Mouse (Mus musculus) MEL (cell line): Measurements from ENCODE around the gene Aak1. TPM values are rescaled to one million over a fixed set of nuclear protein-coding genes. Genes with fewer than 3 reads are reported as not detected.

Experiments
- DNase-seq: peaks from one replicate; pipeline ENCODE4 v3.0.0; 2011; ENCODE audit warnings: low read depth, low spot score
- H3K27ac ChIP-seq: 2 replicates; pipeline ENCODE4 v1.5.1; 2012; ENCODE audit warnings: low read depth, mild to moderate bottlenecking, control low read depth, low read length, moderate library complexity; ENCODE audit not compliant: control insufficient read depth
- H3K27me3 ChIP-seq, 2 experiments: fragments of 150-350 bp in 1 of 2; sonication (generic) in 1 of 2; 2 replicates each; pipeline ENCODE4 v1.6.1; 2012; ENCODE audit warnings: low read length in 2 of 2, mild to moderate bottlenecking in 2 of 2, improper control_type of control experiment in 1 of 2, moderate library complexity in 1 of 2; ENCODE audit not compliant: insufficient read depth in 2 of 2, control insufficient read depth in 1 of 2
- H3K36me3 ChIP-seq, 2 experiments: 2 replicates each; pipeline ENCODE4 v1.6.1; 2012 to 2014; ENCODE audit warnings: low read length in 2 of 2, improper control_type of control experiment in 1 of 2, inconsistent platforms in 1 of 2, mild to moderate bottlenecking in 1 of 2; ENCODE audit not compliant: insufficient read depth in 2 of 2, control insufficient read depth in 1 of 2
- H3K4me1 ChIP-seq, 2 experiments: fragments of 150-350 bp in 1 of 2; sonication (generic) in 1 of 2; 2 replicates each; pipeline ENCODE4 v1.6.1; 2012; ENCODE audit warnings: low read length in 2 of 2, improper control_type of control experiment in 1 of 2, mild to moderate bottlenecking in 1 of 2; ENCODE audit not compliant: insufficient read depth in 2 of 2, control insufficient read depth in 1 of 2
- H3K4me3 ChIP-seq, 2 experiments: fragments of 150-350 bp in 1 of 2; sonication (generic) in 1 of 2; 2 replicates each; pipeline ENCODE4 v1.5.1; 2012; ENCODE audit warnings: low read depth in 2 of 2, low read length in 2 of 2, mild to moderate bottlenecking in 2 of 2, moderate library complexity in 2 of 2, control low read depth in 1 of 2, improper control_type of control experiment in 1 of 2; ENCODE audit not compliant: control insufficient read depth in 1 of 2, insufficient read depth in 1 of 2
- H3K79me2 ChIP-seq: 2 replicates; pipeline ENCODE4 v1.6.1; 2012; ENCODE audit warnings: mild to moderate bottlenecking, low read length, moderate library complexity; ENCODE audit not compliant: control insufficient read depth, poor library complexity, insufficient read depth
- H3K9ac ChIP-seq: 2 replicates; pipeline ENCODE4 v1.6.1; 2012; ENCODE audit warnings: low read depth, mild to moderate bottlenecking, control low read depth, low read length, moderate library complexity; ENCODE audit not compliant: control insufficient read depth, poor library complexity, severe bottlenecking
- H3K9me3 ChIP-seq: fragments of 150-350 bp; sonication (generic); replicated peaks from 2 replicates; pipeline ENCODE4 v1.6.1; 2012; ENCODE audit warnings: mild to moderate bottlenecking, low read length, improper control_type of control experiment, moderate library complexity; ENCODE audit not compliant: insufficient read depth
- BHLHE40 ChIP-seq: IDR thresholded peaks from 2 replicates; pipeline ENCODE4 v1.6.1; 2012; ENCODE audit warnings: low read depth, mild to moderate bottlenecking, inconsistent platforms, low read length, improper control_type of control experiment, borderline replicate concordance
- CHD1 ChIP-seq: IDR thresholded peaks from 2 replicates; pipeline ENCODE4 v1.6.1; 2012; ENCODE audit warnings: low read depth, mild to moderate bottlenecking, inconsistent platforms, low read length, improper control_type of control experiment
- CHD2 ChIP-seq: IDR thresholded peaks from 2 replicates; pipeline ENCODE4 v1.6.1; 2011; ENCODE audit warnings: low read length, improper control_type of control experiment
- CTCF ChIP-seq, 3 experiments: IDR thresholded peaks in 2 of 3; conservative IDR thresholded peaks in 1 of 3; 2 replicates each; pipeline ENCODE4 v1.5.1; 2011 to 2012; ENCODE audit warnings: low read length in 3 of 3, low read depth in 2 of 3, mild to moderate bottlenecking in 2 of 3, improper control_type of control experiment in 1 of 3, inconsistent platforms in 1 of 3, mixed read lengths in 1 of 3, moderate library complexity in 1 of 3; ENCODE audit not compliant: control insufficient read depth in 1 of 3, insufficient read depth in 1 of 3, poor library complexity in 1 of 3, severe bottlenecking in 1 of 3
- E2F4 ChIP-seq: IDR thresholded peaks from 2 replicates; pipeline ENCODE4 v1.6.1; 2011; ENCODE audit warnings: low read depth, low read length, improper control_type of control experiment, borderline replicate concordance
- ELF1 ChIP-seq: IDR thresholded peaks from 2 replicates; pipeline ENCODE4 v1.6.1; 2014; ENCODE audit warnings: low read depth, mild to moderate bottlenecking, inconsistent platforms, low read length, improper control_type of control experiment, moderate library complexity
- EP300 ChIP-seq, 2 experiments: IDR thresholded peaks; 2 replicates each; pipeline ENCODE4 v1.6.1; 2011; ENCODE audit warnings: improper control_type of control experiment in 2 of 2, low read length in 2 of 2, low read depth in 1 of 2, mild to moderate bottlenecking in 1 of 2
- ETS1 ChIP-seq: IDR thresholded peaks from 2 replicates; pipeline ENCODE4 v1.6.1; 2012; ENCODE audit warnings: low read depth, mild to moderate bottlenecking, inconsistent platforms, low read length, improper control_type of control experiment, moderate library complexity
- GABPA ChIP-seq: IDR thresholded peaks from 2 replicates; pipeline ENCODE4 v1.6.1; 2012; ENCODE audit warnings: low read depth, mild to moderate bottlenecking, inconsistent platforms, low read length, improper control_type of control experiment, moderate library complexity
- GATA1 ChIP-seq: IDR thresholded peaks from 2 replicates; pipeline ENCODE4 v1.6.1; 2011; ENCODE audit warnings: low read depth, low read length, improper control_type of control experiment
- HCFC1 ChIP-seq: IDR thresholded peaks from 2 replicates; pipeline ENCODE4 v1.6.1; 2012; ENCODE audit warnings: low read depth, mild to moderate bottlenecking, inconsistent platforms, low read length, improper control_type of control experiment, moderate library complexity
- JUND ChIP-seq: IDR thresholded peaks from 2 replicates; pipeline ENCODE4 v1.6.1; 2011; ENCODE audit warnings: low read depth, mild to moderate bottlenecking, improper control_type of control experiment, low read length
- KAT2A ChIP-seq: conservative IDR thresholded peaks from 2 replicates; pipeline ENCODE4 v1.6.1; 2012; ENCODE audit warnings: low read depth, low read length, improper control_type of control experiment, inconsistent platforms
- MAFK ChIP-seq: IDR thresholded peaks from 2 replicates; pipeline ENCODE4 v1.6.1; 2011; ENCODE audit warnings: low read depth, mild to moderate bottlenecking, low read length, improper control_type of control experiment, borderline replicate concordance
- MAX ChIP-seq: IDR thresholded peaks from 2 replicates; pipeline ENCODE4 v1.6.1; 2011; ENCODE audit warnings: low read length, improper control_type of control experiment
- MAZ ChIP-seq: IDR thresholded peaks from 2 replicates; pipeline ENCODE4 v1.6.1; 2012; ENCODE audit warnings: low read depth, mild to moderate bottlenecking, inconsistent platforms, low read length, improper control_type of control experiment
- MXI1 ChIP-seq: IDR thresholded peaks from 2 replicates; pipeline ENCODE4 v1.6.1; 2011; ENCODE audit warnings: mild to moderate bottlenecking, low read depth, low read length, improper control_type of control experiment
- MYB ChIP-seq: IDR thresholded peaks from 2 replicates; pipeline ENCODE4 v1.6.1; 2011; ENCODE audit warnings: mild to moderate bottlenecking, low read depth, low read length, improper control_type of control experiment
- MYC ChIP-seq: IDR thresholded peaks from 2 replicates; pipeline ENCODE4 v1.6.1; 2011; ENCODE audit warnings: low read depth, mild to moderate bottlenecking, low read length, improper control_type of control experiment, moderate library complexity
- NELFE ChIP-seq: IDR thresholded peaks from 2 replicates; pipeline ENCODE4 v1.6.1; 2011; ENCODE audit warnings: low read depth, low read length, improper control_type of control experiment
- NRF1 ChIP-seq: IDR thresholded peaks from 2 replicates; pipeline ENCODE4 v1.6.1; 2014; ENCODE audit warnings: low read depth, mild to moderate bottlenecking, inconsistent platforms, low read length, improper control_type of control experiment, moderate library complexity; ENCODE audit not compliant: poor library complexity, insufficient read depth, severe bottlenecking
- POLR2A ChIP-seq, 2 experiments: IDR thresholded peaks; 2 replicates each; pipeline ENCODE4 v1.6.1; 2011 to 2012; ENCODE audit warnings: low read length in 2 of 2, mild to moderate bottlenecking in 2 of 2, control low read depth in 1 of 2, improper control_type of control experiment in 1 of 2, low read depth in 1 of 2, moderate library complexity in 1 of 2; ENCODE audit not compliant: control insufficient read depth in 1 of 2, insufficient read depth in 1 of 2, poor library complexity in 1 of 2
- POLR2AphosphoS2 ChIP-seq: IDR thresholded peaks from 2 replicates; pipeline ENCODE4 v1.6.1; 2011; ENCODE audit warnings: low read length, improper control_type of control experiment
- POLR2AphosphoS5 ChIP-seq: IDR thresholded peaks from 2 replicates; pipeline ENCODE4 v1.6.1; 2012; ENCODE audit warnings: low read depth, borderline replicate concordance, mild to moderate bottlenecking, inconsistent platforms, low read length, moderate library complexity, mixed read lengths
- RAD21 ChIP-seq: IDR thresholded peaks from 2 replicates; pipeline ENCODE4 v1.6.1; 2011; ENCODE audit warnings: mild to moderate bottlenecking, low read depth, low read length, improper control_type of control experiment
- RCOR1 ChIP-seq: IDR thresholded peaks from 2 replicates; pipeline ENCODE4 v1.6.1; 2012; ENCODE audit warnings: low read depth, mild to moderate bottlenecking, inconsistent platforms, low read length, improper control_type of control experiment
- SIN3A ChIP-seq: IDR thresholded peaks from 2 replicates; pipeline ENCODE4 v1.6.1; 2012; ENCODE audit warnings: low read length, improper control_type of control experiment, inconsistent platforms
- SMC3 ChIP-seq: IDR thresholded peaks from 2 replicates; pipeline ENCODE4 v1.6.1; 2011; ENCODE audit warnings: low read depth, low read length, improper control_type of control experiment
- TAL1 ChIP-seq: IDR thresholded peaks from 2 replicates; pipeline ENCODE4 v1.6.1; 2012; ENCODE audit warnings: mild to moderate bottlenecking, inconsistent platforms, low read length, moderate library complexity, mixed read lengths
- TBP ChIP-seq: IDR thresholded peaks from 2 replicates; pipeline ENCODE4 v1.8.0; 2011; ENCODE audit warnings: low read depth, low read length, improper control_type of control experiment
- TCF12 ChIP-seq: IDR thresholded peaks from 2 replicates; pipeline ENCODE4 v1.6.1; 2014; ENCODE audit warnings: low read depth, mild to moderate bottlenecking, inconsistent platforms, low read length, improper control_type of control experiment, moderate library complexity
- UBTF ChIP-seq: IDR thresholded peaks from 2 replicates; pipeline ENCODE4 v1.6.1; 2012; ENCODE audit warnings: low read depth, mild to moderate bottlenecking, inconsistent platforms, low read length, improper control_type of control experiment, moderate library complexity, borderline replicate concordance; ENCODE audit not compliant: insufficient read depth
- USF1 ChIP-seq: IDR thresholded peaks from 2 replicates; pipeline ENCODE4 v1.6.1; 2014; ENCODE audit warnings: low read depth, mild to moderate bottlenecking, inconsistent platforms, low read length, improper control_type of control experiment, moderate library complexity
- USF2 ChIP-seq, 2 experiments: IDR thresholded peaks; 2 replicates each; pipeline ENCODE4 v1.6.1; 2011 to 2012; ENCODE audit warnings: improper control_type of control experiment in 2 of 2, low read length in 2 of 2, borderline replicate concordance in 1 of 2, inconsistent platforms in 1 of 2, low read depth in 1 of 2, mild to moderate bottlenecking in 1 of 2; ENCODE audit not compliant: insufficient read depth in 1 of 2
- ZC3H11A ChIP-seq: IDR thresholded peaks from 2 replicates; pipeline ENCODE4 v1.6.1; 2012; ENCODE audit warnings: low read depth, mild to moderate bottlenecking, inconsistent platforms, low read length, improper control_type of control experiment
- ZKSCAN1 ChIP-seq: IDR thresholded peaks from 2 replicates; pipeline ENCODE4 v1.6.1; 2012; ENCODE audit warnings: low read depth, mild to moderate bottlenecking, inconsistent platforms, low read length, improper control_type of control experiment, moderate library complexity
- ZMIZ1 ChIP-seq: IDR thresholded peaks from 2 replicates; pipeline ENCODE4 v1.6.1; 2012; ENCODE audit warnings: low read depth, mild to moderate bottlenecking, inconsistent platforms, low read length, improper control_type of control experiment, moderate library complexity
- ZNF384 ChIP-seq: IDR thresholded peaks from 2 replicates; pipeline ENCODE4 v1.6.1; 2012; ENCODE audit warnings: low read depth, mild to moderate bottlenecking, inconsistent platforms, low read length, improper control_type of control experiment
- polyA plus RNA-seq, 2 experiments: library from polyadenylated mRNA; stranded (reverse) in 1 of 2; unstranded in 1 of 2; fragments of >175 nt in 1 of 2; fragments of >200 nt in 1 of 2; gene quantifications; 2 replicates each; pipeline versions ENCODE4 v1.2.1 to v1.2.4; 2012; ENCODE audit warnings: low replicate concordance in 2 of 2, low read depth in 1 of 2; ENCODE audit not compliant: insufficient read length in 2 of 2, insufficient read depth in 1 of 2, missing spikeins in 1 of 2
- total RNA-seq: library from RNA; depleted of rRNA; stranded (reverse); fragments of 300-350 nt; gene quantifications from 2 replicates; pipeline ENCODE4 v1.2.3, GENCODE M21; 2012

Gene Aak1
- total and polyA plus RNA-seq, 3 experiments, result 6.4 to 353 (median 25.4) TPM

DNA sequence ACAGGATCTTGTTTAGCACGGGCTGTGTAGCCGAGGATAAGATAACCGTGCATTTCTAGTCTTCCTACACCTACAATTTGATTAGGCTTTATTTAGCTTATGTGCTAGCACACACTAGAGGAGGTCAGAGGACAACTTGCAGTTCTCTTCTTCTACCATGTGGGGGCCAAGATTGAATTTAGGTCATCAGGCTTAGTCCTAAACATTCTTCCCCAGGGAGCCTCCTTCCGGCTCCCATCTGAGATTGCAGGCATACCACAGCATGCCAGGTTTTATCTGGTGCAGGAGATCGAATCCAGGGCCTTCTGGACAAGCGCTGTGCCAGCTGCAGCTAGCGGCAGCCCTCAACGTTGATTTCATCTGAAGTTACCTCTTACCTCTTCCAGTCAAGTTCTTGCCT lies 32.7 kb upstream of the Aak1 start:
- Histone ChIP-seq H3K36me3 (no peaks in the 10 kb centered on the region; a peak in 2 of 4 replicates), H3K27ac (no peak overlapping the region), H3K9me3 (no peaks in the 10 kb centered on the region), H3K4me1 (peaks cover 9 to 15% of the 10 kb centered on the region in 2 experiments; a peak in 3 of 4 replicates)
- no peak for TF ChIP-seq JUND
- TF ChIP-seq BHLHE40, result peak; percentile 30; the same call in 1 of the 2 replicates
- TF ChIP-seq EP300 (IDR thresholded peaks at IDR 0.05; ENCODE audit: low read depth in 1 of 2, low read length in 2 of 2), result peak in 1 of 2 experiments; percentile 35; a peak in 2 of 4 replicates
- TF ChIP-seq ZNF384, result no peak
- no peak for TF ChIP-seq CHD2
- no peak for TF ChIP-seq CHD1
- TF ChIP-seq MXI1, result no peak
- no peak for TF ChIP-seq KAT2A
- TF ChIP-seq TAL1, result no peak
- no peak for TF ChIP-seq MYC
- TF ChIP-seq ZMIZ1, result no peak
- peak in 2 of 3 experiments; percentile 76 to 79; a peak in 4 of 6 replicates for TF ChIP-seq CTCF (IDR thresholded peaks at IDR 0.05 in 2 of 3, conservative IDR thresholded peaks at IDR 0.05 in 1 of 3; ENCODE audit: control insufficient read depth in 1 of 3, insufficient read depth in 1 of 3, low read depth in 2 of 3, low read length in 3 of 3, poor library complexity in 1 of 3, severe bottlenecking in 1 of 3)
- TF ChIP-seq MAX, result peak; percentile 41; the same call in 1 of the 2 replicates
- TF ChIP-seq GATA1, result 0 out of 2 replicates have a peak, but pooled peaks have one; percentile 24
- TF ChIP-seq USF1, result no peak
- TF ChIP-seq NRF1, result no peak
- TF ChIP-seq RCOR1, result no peak; the same call in 1 of the 2 replicates
- no peak for TF ChIP-seq ZKSCAN1
- no peak for TF ChIP-seq POLR2AphosphoS5
- no peak for TF ChIP-seq MAZ
- no peak for TF ChIP-seq POLR2A (IDR thresholded peaks at IDR 0.05; ENCODE audit: control insufficient read depth in 1 of 2, insufficient read depth in 1 of 2, low read depth in 1 of 2, low read length in 2 of 2, poor library complexity in 1 of 2)
- peak; percentile 29; the same call in 1 of the 2 replicates for TF ChIP-seq SIN3A
- no peak for TF ChIP-seq GABPA
- no peak for TF ChIP-seq UBTF
- TF ChIP-seq TCF12, result no peak
- no peak for TF ChIP-seq USF2 (IDR thresholded peaks at IDR 0.05; ENCODE audit: borderline replicate concordance in 1 of 2, insufficient read depth in 1 of 2, low read depth in 1 of 2, low read length in 2 of 2)
- TF ChIP-seq MAFK, result no peak
- TF ChIP-seq ETS1, result no peak
- no peak for TF ChIP-seq ELF1
- TF ChIP-seq RAD21, result peak; percentile 47
- TF ChIP-seq MYB, result no peak
- TF ChIP-seq ZC3H11A, result peak; percentile 34
- peak; percentile 72 for TF ChIP-seq SMC3
- TF ChIP-seq NELFE, result no peak
- no peak for TF ChIP-seq TBP
- no peak for TF ChIP-seq POLR2AphosphoS2
- no peak for TF ChIP-seq E2F4
- peak; percentile 32; the same call in 1 of the 2 replicates for TF ChIP-seq HCFC1
- TF ChIP-seq, all 39 proteins: peak for 10
- peak; percentile 76 for DNase-seq
- Histone ChIP-seq H3K4me3 (no peak overlapping the region; a peak in 1 of 4 replicates), H3K9ac (no peak overlapping the region), H3K79me2 (no peaks in the 10 kb centered on the region), H3K27me3 (no peaks in the 10 kb centered on the region)
